Mouse (Mus musculus) Patski (cell line): ENCODE data around the gene Srp68. TPM values are rescaled to one million over a fixed set of nuclear protein-coding genes. Genes with fewer than 3 reads are reported as not detected.

ENCODE experiments used
- ATAC-seq: fragments of 100-300 bp; one replicate; pipeline ENCODE4 v1.8.0; 2021
- CTCF ChIA-PET: fragments of 350-600 bp; sonication (Branson Sonifier 250); formaldehyde crosslinking; loops from one replicate; lab custom pipeline; 2022; ENCODE audit warnings: inconsistent platforms; lab: Charles Lee
- POLR2A ChIA-PET: fragments of 350-600 bp; sonication (Branson Sonifier 250); formaldehyde crosslinking; loops from one replicate; lab custom pipeline; 2022; ENCODE audit warnings: antibody characterized with exemption, inconsistent platforms; lab: Charles Lee
- DNase-seq: peaks from one replicate; pipeline ENCODE4 v3.0.0-alpha.2; 2011; ENCODE audit warnings: low read depth, low spot score
- H3K27me3 ChIP-seq: fragments of 371-371 bp; one replicate; pipeline ENCODE4 v1.5.1; 2021
- CTCF ChIP-seq: fragments of 100-300 bp; IDR thresholded peaks from one replicate; pipeline ENCODE4 v1.5.1; 2021
- in situ Hi-C: fragments of 300-500 bp; cut with MboI; formaldehyde crosslinking; loops from 3 replicates; pipeline ENCODE4 v1.11.1; 2018; ENCODE audit warnings: low pct_unique_long_range_greater_than_20kb, mixed read lengths
- polyA plus RNA-seq: library from polyadenylated mRNA; unstranded; gene quantifications from one replicate; pipeline ENCODE4 v1.2.3, GENCODE M21; 2021

Gene Srp68
- polyA plus RNA-seq, 1 experiment from 2014 or later, result 90.1 TPM

GRCm38 (mm10) chr11:116253076-116253600 is 20.9 kb downstream of the Srp68 start:
- DNase-seq (no peak), ATAC-seq (no peak)
- no peaks in the 10 kb centered on the region for H3K27me3 ChIP-seq
- TF ChIP-seq CTCF, result no peak
- ChIA-PET POLR2A (no interaction called here), CTCF (no interaction called here)
- in situ Hi-C loops, result no loop called here

- in situ Hi-C loops, result no loop called here
- ChIA-PET POLR2A (no interaction called here), CTCF (interaction anchor here (0.9 to 1.1 kb wide), 5 partner anchors 8 to 43 kb away, joined by 3 to 4 read pairs (median 3); no protein-coding TSS in a partner anchor)
- DNase-seq (no peak), ATAC-seq (no peak)
- no peaks in the 10 kb centered on the region for H3K27me3 ChIP-seq
- no peak for TF ChIP-seq CTCF
Observed at GRCm38 (mm10) chr11:116250898-116251297, 23.1 kb downstream of the Srp68 start.

GRCm38 (mm10) chr11:116247502-116248222 is 26.4 kb downstream of the Srp68 start:
- CTCF ChIA-PET, result interaction anchor here (1.4 to 3.2 kb wide), 2 partner anchors 22 to 47 kb away, joined by 4 to 9 read pairs; no protein-coding TSS in a partner anchor
- POLR2A ChIA-PET, result no interaction called here
- ATAC-seq (no peak), DNase-seq (no peak)
- in situ Hi-C loops, result no loop called here
- H3K27me3 ChIP-seq, result no peaks in the 10 kb centered on the region
- no peak for TF ChIP-seq CTCF

GRCm38 (mm10) chr11:116245616-116246015 is 28.4 kb downstream of the Srp68 start:
- in situ Hi-C loops, result no loop called here
- no peaks in the 10 kb centered on the region for H3K27me3 ChIP-seq

GRCm38 (mm10) chr11:116244580-116244979 is 29.4 kb downstream of the Srp68 start:
- POLR2A ChIA-PET, result no interaction called here
- no peak for TF ChIP-seq CTCF
- in situ Hi-C loops, result no loop called here
- DNase-seq (no peak), ATAC-seq (no peak)
- no peaks in the 10 kb centered on the region for H3K27me3 ChIP-seq
- CTCF ChIA-PET, result no interaction called here

More at GRCm38 (mm10) chr11:116245616-116246015, 28.4 kb downstream of the Srp68 start:
- CTCF ChIA-PET, result no interaction called here
- DNase-seq (no peak), ATAC-seq (no peak)
- POLR2A ChIA-PET, result no interaction called here
- TF ChIP-seq CTCF, result no peak

- DNase-seq, result no peak
- no peaks in the 10 kb centered on the region for H3K27me3 ChIP-seq
- TF ChIP-seq CTCF, result no peak
- CTCF ChIA-PET, result interaction anchor here (1.1 to 1.3 kb wide), 2 partner anchors 9 to 36 kb away, joined by 3 to 4 read pairs; no protein-coding TSS in a partner anchor
- POLR2A ChIA-PET, result no interaction called here
- in situ Hi-C loops, result no loop called here
- no peak for ATAC-seq
Observed at GRCm38 (mm10) chr11:116241744-116242235, 32.2 kb downstream of the Srp68 start.

- CTCF ChIA-PET, result interaction anchor here (1.0 to 3.2 kb wide), 3 partner anchors 11 to 64 kb away, joined by 3 to 9 read pairs (median 4); no protein-coding TSS in a partner anchor
- no peak for TF ChIP-seq CTCF
- H3K27me3 ChIP-seq, result no peaks in the 10 kb centered on the region
- POLR2A ChIA-PET, result interaction anchor here (0.7 to 0.8 kb wide), 2 partner anchors 33 to 208 kb away, joined by 3 read pairs; no protein-coding TSS in a partner anchor
- in situ Hi-C loops, result no loop called here
- ATAC-seq, result peak; percentile 42
- no peak for DNase-seq
Observed at GRCm38 (mm10) chr11:116239797-116240196, 34.2 kb downstream of the Srp68 start.

GRCm38 (mm10) chr11:116237742-116238395 is 36.1 kb downstream of the Srp68 start, which contains the start of gene Evpl:
Gene Evpl, minus strand, starts transcription at chr11:116238077.
- CTCF ChIA-PET, result interaction anchor here (3.2 kb wide), 1 partner anchor 29 kb away, joined by 9 read pairs; no protein-coding TSS in a partner anchor
- POLR2A ChIA-PET, result interaction anchor here (1.2 kb wide), 1 partner anchor 9 kb away, joined by 3 read pairs; no protein-coding TSS in a partner anchor
- ATAC-seq (no peak), DNase-seq (no peak)
- TF ChIP-seq CTCF, result no peak
- H3K27me3 ChIP-seq, result no peaks in the 10 kb centered on the region
- in situ Hi-C loops, result no loop called here

GRCm38 (mm10) chr11:116234901-116235300 is 39.1 kb downstream of the Srp68 start:
- TF ChIP-seq CTCF, result no peak
- CTCF ChIA-PET, result no interaction called here
- in situ Hi-C loops, result no loop called here
- ATAC-seq (no peak), DNase-seq (no peak)
- POLR2A ChIA-PET, result no interaction called here
- no peaks in the 10 kb centered on the region for H3K27me3 ChIP-seq

- DNase-seq, result no peak
- no peak for ATAC-seq
- TF ChIP-seq CTCF, result no peak
- CTCF ChIA-PET, result interaction anchor here (0.9 kb wide), 1 partner anchor 39 kb away, joined by 3 read pairs; no protein-coding TSS in a partner anchor
- POLR2A ChIA-PET, result interaction anchor here (0.8 kb wide), 1 partner anchor 222 kb away, joined by 6 read pairs; no protein-coding TSS in a partner anchor
- H3K27me3 ChIP-seq, result no peaks in the 10 kb centered on the region
- in situ Hi-C loops, result no loop called here
Observed at GRCm38 (mm10) chr11:116232427-116232826, 41.6 kb downstream of the Srp68 start.
